In genomic region chr17:24639571-24639988, GRCm38 (mm10) we compare ENCODE assay signal across 9 mouse cellular contexts. TPM values are rescaled to one million over a fixed set of nuclear protein-coding genes. Genes with fewer than 3 reads are reported as not detected.
DNase-seq lines count a peak whose midpoint lies in the region; ATAC-seq and TF ChIP-seq lines count a peak whose summit lies in the region.
"Had no signal": no experiment of that assay in that cellular context is flagged by ENCODE, and none has a peak within 500 bp of the region (broad histone marks: within the 10 kb centered on the region; RNA-seq: fewer than 3 reads in every experiment).

No protein-coding gene starts in this region.

- H3K4me1 ChIP-seq in midbrain, embryonic 12.5 days, result no peaks in the 10 kb centered on the region
- H3K4me1 ChIP-seq in midbrain, embryonic 16.5 days (ENCODE audit: control insufficient read depth, insufficient read depth, low read length), result no peaks in the 10 kb centered on the region
- peaks cover 25% of the 10 kb centered on the region for H3K4me1 ChIP-seq in intestine, embryonic 14.5 days (replicated peaks; ENCODE audit: control insufficient read depth, insufficient read depth, low read length)
- H3K4me1 ChIP-seq in stomach, embryonic 16.5 days (ENCODE audit: control insufficient read depth, insufficient read depth, low read length), result peaks cover 19% of the 10 kb centered on the region

- no peak overlapping the region for H3K4me2 ChIP-seq in midbrain, embryonic 12.5 days (replicated peaks)
- H3K4me2 ChIP-seq in midbrain, embryonic 16.5 days (ENCODE audit: low read length), result no peak overlapping the region
- H3K4me2 ChIP-seq in intestine, embryonic 14.5 days (ENCODE audit: low read length), result no peak overlapping the region
- no peak overlapping the region for H3K4me2 ChIP-seq in stomach, embryonic 16.5 days (ENCODE audit: low read depth, low read length)

- H3K9me3 ChIP-seq in midbrain, embryonic 12.5 days, result no peaks in the 10 kb centered on the region
- H3K9me3 ChIP-seq in midbrain, embryonic 16.5 days (replicated peaks; ENCODE audit: control insufficient read depth, low read length, poor library complexity, severe bottlenecking), result no peaks in the 10 kb centered on the region
- no peaks in the 10 kb centered on the region for H3K9me3 ChIP-seq in intestine, embryonic 14.5 days (ENCODE audit: control insufficient read depth, low read length)
- no peaks in the 10 kb centered on the region for H3K9me3 ChIP-seq in stomach, embryonic 16.5 days (replicated peaks; ENCODE audit: control insufficient read depth, low read length)

- H3K4me3 ChIP-seq in gastrocnemius, adult 2 months, result peak overlapping the region; percentile 42
- no peak overlapping the region for H3K4me3 ChIP-seq in midbrain, embryonic 12.5 days
- H3K4me3 ChIP-seq in midbrain, embryonic 16.5 days (ENCODE audit: low read depth, low read length), result no peak overlapping the region
- no peak overlapping the region for H3K4me3 ChIP-seq in intestine, embryonic 14.5 days (ENCODE audit: low read depth, low read length)
- H3K4me3 ChIP-seq in stomach, embryonic 16.5 days (replicated peaks; ENCODE audit: low read length), result no peak overlapping the region

- H3K27ac ChIP-seq in gastrocnemius, adult 2 months, result peak overlapping the region; percentile 67
- H3K27ac ChIP-seq in midbrain, embryonic 12.5 days (replicated peaks), result no peak overlapping the region; the same call in 1 of the 2 replicates
- H3K27ac ChIP-seq in midbrain, embryonic 16.5 days (ENCODE audit: low read length), result no peak overlapping the region
- peak overlapping the region; percentile 92 for H3K27ac ChIP-seq in intestine, embryonic 14.5 days (ENCODE audit: low read depth)
- H3K27ac ChIP-seq in stomach, embryonic 16.5 days (ENCODE audit: low read length), result peak overlapping the region; percentile 86

- H3K27me3 ChIP-seq in midbrain, embryonic 12.5 days, result no peaks in the 10 kb centered on the region
- no peaks in the 10 kb centered on the region for H3K27me3 ChIP-seq in midbrain, embryonic 16.5 days (ENCODE audit: control insufficient read depth, insufficient read depth, low read depth, low read length)
- no peaks in the 10 kb centered on the region for H3K27me3 ChIP-seq in intestine, embryonic 14.5 days (replicated peaks; ENCODE audit: control insufficient read depth, insufficient read depth, low read length)
- no peaks in the 10 kb centered on the region for H3K27me3 ChIP-seq in stomach, embryonic 16.5 days (ENCODE audit: control insufficient read depth, insufficient read depth, low read length)

- intact Hi-C loops in gastrocnemius, adult 2 months (cut with DNase I), result no loop called here
- intact Hi-C loops in left cerebral cortex, postnatal 36 days (cut with DNase I), result no loop called here

- no peak for DNase-seq in gastrocnemius, adult 2 months
- DNase-seq in gastrocnemius, adult 8-10 months (ENCODE audit: low spot score in 2 of 2), result no peak
- DNase-seq in intestine, embryonic 14.5 days (ENCODE audit: low spot score), result no peak
- no peak for DNase-seq in testis, postnatal 10 days (ENCODE audit: low spot score)
- no peak for DNase-seq in left cerebral cortex, postnatal 36 days (ENCODE audit: low spot score in 2 of 2)

- no peak for ATAC-seq in midbrain, embryonic 12.5 days (ENCODE audit: low FRiP score, low read depth)
- no peak for ATAC-seq in midbrain, embryonic 16.5 days
- ATAC-seq in intestine, embryonic 14.5 days (replicated peaks; ENCODE audit: low FRiP score, low TSS enrichment, low read depth), result no peak
- ATAC-seq in stomach, embryonic 16.5 days (ENCODE audit: insufficient read depth, low FRiP score), result no peak

- no peak for TF ChIP-seq CTCF in gastrocnemius, adult 2 months (IDR thresholded peaks at IDR 0.05)

- H3K36me3 ChIP-seq in midbrain, embryonic 12.5 days, result no peaks in the 10 kb centered on the region
- 0 out of 2 replicates have a peak, but pooled peaks cover 8% of the 10 kb centered on the region for H3K36me3 ChIP-seq in midbrain, embryonic 16.5 days (ENCODE audit: control insufficient read depth, insufficient read depth, low read length)
- peaks cover 13% of the 10 kb centered on the region for H3K36me3 ChIP-seq in intestine, embryonic 14.5 days (ENCODE audit: control insufficient read depth, insufficient read depth, low read length)
- no peaks in the 10 kb centered on the region for H3K36me3 ChIP-seq in stomach, embryonic 16.5 days (ENCODE audit: control insufficient read depth, insufficient read depth, low read length)

- 0 out of 2 replicates have a peak overlapping the region, but pooled peaks have one; percentile 20 for H3K9ac ChIP-seq in midbrain, embryonic 12.5 days (replicated peaks)
- H3K9ac ChIP-seq in midbrain, embryonic 16.5 days (ENCODE audit: low read depth, low read length), result no peak overlapping the region
- H3K9ac ChIP-seq in intestine, embryonic 14.5 days (ENCODE audit: low read length), result no peak overlapping the region
- peak overlapping the region; percentile 44; the same call in 1 of the 2 replicates for H3K9ac ChIP-seq in stomach, embryonic 16.5 days (ENCODE audit: low read length)

- WGBS in midbrain, embryonic 12.5 days, result 89% methylated on average over 5 of the region's 5 CpGs
- 85% methylated on average over 5 of the region's 5 CpGs for WGBS in midbrain, embryonic 16.5 days
- WGBS in intestine, embryonic 14.5 days, result 46% methylated on average over 5 of the region's 5 CpGs
- WGBS in stomach, embryonic 16.5 days, result 49% methylated on average over 5 of the region's 5 CpGs

RNA-seq across cellular contexts. Expression of gene Nthl1, which starts 7.1 kb away (rescaled TPM):
- 1 to 10 TPM; 2.6 to 3.4 TPM for total RNA-seq in gastrocnemius, adult 2 months (2021)
- 1 to 10 TPM; 1.8 to 3.4 (median 2.2) TPM for total RNA-seq in gastrocnemius, adult 8-10 months (2022)
- polyA plus RNA-seq in midbrain, embryonic 12.5 days (2016; fragmentation: Nextera tagmentation; extraction: Ambion mirVana), result 14.3 and 14.9 TPM in 2 replicates
- 9.8 and 10.0 TPM in 2 replicates for polyA plus RNA-seq in midbrain, embryonic 16.5 days (2015; fragmentation: Nextera tagmentation; extraction: Ambion mirVana)
- polyA plus RNA-seq in intestine, embryonic 14.5 days (2014; fragmentation: Nextera tagmentation; extraction: Ambion mirVana), result 18.6 and 22.9 TPM in 2 replicates
- polyA plus RNA-seq in stomach, embryonic 16.5 days (2015; fragmentation: Nextera tagmentation; extraction: Ambion mirVana), result 18.0 and 19.1 TPM in 2 replicates
- 1 to 10 TPM; 4.2 to 6.6 TPM for total RNA-seq in left cerebral cortex, postnatal 36 days (2021)

RNA-seq across cellular contexts. Expression of gene Tsc2, which starts 7.2 kb away (rescaled TPM):
- total RNA-seq in gastrocnemius, adult 2 months (2021), result 10 to 100 TPM; 84.9 to 90.4 TPM
- total RNA-seq in gastrocnemius, adult 8-10 months (2022), result 10 to 100 TPM; 75.8 to 86.4 (median 82.7) TPM
- 82.2 and 89.6 TPM in 2 replicates for polyA plus RNA-seq in midbrain, embryonic 12.5 days (2016; fragmentation: Nextera tagmentation; extraction: Ambion mirVana)
- polyA plus RNA-seq in midbrain, embryonic 16.5 days (2015; fragmentation: Nextera tagmentation; extraction: Ambion mirVana), result 72.4 and 85.0 TPM in 2 replicates
- 55.8 and 59.3 TPM in 2 replicates for polyA plus RNA-seq in intestine, embryonic 14.5 days (2014; fragmentation: Nextera tagmentation; extraction: Ambion mirVana)
- polyA plus RNA-seq in stomach, embryonic 16.5 days (2015; fragmentation: Nextera tagmentation; extraction: Ambion mirVana), result 53.1 and 57.2 TPM in 2 replicates
- 100 to 1,000 TPM; 116 to 157 TPM for total RNA-seq in left cerebral cortex, postnatal 36 days (2021)

RNA-seq across cellular contexts. Expression of gene Slc9a3r2, which starts 10.5 kb away (rescaled TPM):
- total RNA-seq in gastrocnemius, adult 2 months (2021), result 10 to 100 TPM; 27.8 to 52.9 TPM
- 10 to 100 TPM; 17.8 to 38.4 (median 20.8) TPM for total RNA-seq in gastrocnemius, adult 8-10 months (2022)
- 26.4 and 33.8 TPM in 2 replicates for polyA plus RNA-seq in midbrain, embryonic 12.5 days (2016; fragmentation: Nextera tagmentation; extraction: Ambion mirVana)
- 43.3 and 43.7 TPM in 2 replicates for polyA plus RNA-seq in midbrain, embryonic 16.5 days (2015; fragmentation: Nextera tagmentation; extraction: Ambion mirVana)
- polyA plus RNA-seq in intestine, embryonic 14.5 days (2014; fragmentation: Nextera tagmentation; extraction: Ambion mirVana), result 51.7 and 58.2 TPM in 2 replicates
- polyA plus RNA-seq in stomach, embryonic 16.5 days (2015; fragmentation: Nextera tagmentation; extraction: Ambion mirVana), result 38.0 and 39.0 TPM in 2 replicates
- total RNA-seq in left cerebral cortex, postnatal 36 days (2021), result 10 to 100 TPM; 51.0 to 51.2 TPM

RNA-seq across cellular contexts. Expression of gene Npw, which starts 18.7 kb away (rescaled TPM):
- not detected for total RNA-seq in gastrocnemius, adult 2 months (2021)
- not detected for total RNA-seq in gastrocnemius, adult 8-10 months (2022)
- not detected in 2 replicates for polyA plus RNA-seq in midbrain, embryonic 12.5 days (2016; fragmentation: Nextera tagmentation; extraction: Ambion mirVana)
- polyA plus RNA-seq in midbrain, embryonic 16.5 days (2015; fragmentation: Nextera tagmentation; extraction: Ambion mirVana), result 0.36 and 0.90 TPM in 2 replicates
- polyA plus RNA-seq in intestine, embryonic 14.5 days (2014; fragmentation: Nextera tagmentation; extraction: Ambion mirVana), result not detected in 2 replicates
- 0.37 and 0.39 TPM in 2 replicates for polyA plus RNA-seq in stomach, embryonic 16.5 days (2015; fragmentation: Nextera tagmentation; extraction: Ambion mirVana)
- total RNA-seq in left cerebral cortex, postnatal 36 days (2021), result 1 to 10 TPM; 1.1 to 1.3 TPM
- total RNA-seq: adrenal gland, adult 18-20 months had no signal

RNA-seq across cellular contexts. Expression of gene Zfp598, which starts 29.9 kb away (rescaled TPM):
- total RNA-seq in gastrocnemius, adult 2 months (2021), result 10 to 100 TPM; 22.1 to 24.5 TPM
- total RNA-seq in gastrocnemius, adult 8-10 months (2022), result 10 to 100 TPM; 22.4 to 27.6 (median 27.0) TPM
- polyA plus RNA-seq in midbrain, embryonic 12.5 days (2016; fragmentation: Nextera tagmentation; extraction: Ambion mirVana), result 23.5 and 25.0 TPM in 2 replicates
- 19.7 and 20.3 TPM in 2 replicates for polyA plus RNA-seq in midbrain, embryonic 16.5 days (2015; fragmentation: Nextera tagmentation; extraction: Ambion mirVana)
- 28.0 and 30.6 TPM in 2 replicates for polyA plus RNA-seq in intestine, embryonic 14.5 days (2014; fragmentation: Nextera tagmentation; extraction: Ambion mirVana)
- polyA plus RNA-seq in stomach, embryonic 16.5 days (2015; fragmentation: Nextera tagmentation; extraction: Ambion mirVana), result 13.6 and 13.7 TPM in 2 replicates
- total RNA-seq in left cerebral cortex, postnatal 36 days (2021), result 10 to 100 TPM; 30.5 to 45.1 TPM

Comparison
In these comparisons a context has a peak if more than half of its experiments do, and no peak if none do; other contexts are left out.
1. H3K9ac ChIP-seq: peak in midbrain, embryonic 12.5 days (single experiment) and stomach, embryonic 16.5 days (single experiment); none in midbrain, embryonic 16.5 days (single experiment) and intestine, embryonic 14.5 days (single experiment).
2. H3K27ac ChIP-seq: peak in gastrocnemius, adult 2 months (single experiment), intestine, embryonic 14.5 days (single experiment) and stomach, embryonic 16.5 days (single experiment); none in midbrain, embryonic 12.5 days (single experiment) and midbrain, embryonic 16.5 days (single experiment).